Mouse (Mus musculus) stomach, postnatal 0 days (tissue): ENCODE measurements at regions not wholly inside any gene's neighbourhood (a gene's known extent, or its start where the extent isn't known, plus 50 kb on each side); places are given as distances from the start of the nearest gene placed in this dataset.

ENCODE experiments used
- CTCF ChIP-seq: IDR thresholded peaks from 2 replicates; pipeline ENCODE4 v1.5.1; 2016; ENCODE audit warnings: antibody characterized with exemption, low read depth, mild to moderate bottlenecking, moderate library complexity
- EP300 ChIP-seq: optimal IDR thresholded peaks from 2 replicates; pipeline ENCODE3; 2016; ENCODE audit warnings: antibody characterized with exemption

- TF ChIP-seq CTCF (no peak), EP300 (no peak)
Observed at GRCm38 (mm10) chr12:70579328-70579905, 126.5 kb downstream of the Tmx1 start.
